Mouse (Mus musculus) embryonic fibroblast, embryonic 13.5 days (primary cell): Measurements from ENCODE around the gene Nedd1.

Experiments
- CTCF ChIP-seq: IDR thresholded peaks from 2 replicates; pipeline ENCODE4 v1.5.1; 2011; ENCODE audit warnings: mild to moderate bottlenecking, control low read depth, low read length, moderate library complexity, borderline replicate concordance; ENCODE audit not compliant: insufficient read depth
- POLR2A ChIP-seq: IDR thresholded peaks from 2 replicates; pipeline ENCODE4 v1.6.1; 2011; ENCODE audit warnings: low read depth, mild to moderate bottlenecking, control low read depth, low read length, moderate library complexity

DNA sequence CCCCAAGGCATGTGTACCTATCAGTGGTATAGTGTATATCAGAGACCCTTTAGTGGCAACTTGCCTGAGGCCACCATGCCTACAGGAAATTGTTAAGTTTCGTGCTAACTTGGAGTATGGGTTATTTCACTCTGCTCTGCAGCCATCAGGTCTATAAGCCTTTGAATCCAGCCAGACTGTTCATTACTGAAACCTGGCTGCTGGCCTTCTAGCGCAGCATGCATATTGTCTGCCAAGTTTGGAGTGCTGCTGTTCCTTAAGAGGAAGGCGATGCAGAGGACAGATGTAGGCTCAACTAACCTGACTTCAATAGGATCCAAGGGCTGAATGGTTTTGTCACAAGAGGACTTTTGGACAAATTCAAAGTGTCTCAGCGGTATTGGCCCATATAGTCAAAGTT is 47.2 kb downstream of the Nedd1 start:
- no peak for TF ChIP-seq CTCF
- TF ChIP-seq POLR2A, result no peak
